Mouse (Mus musculus) megakaryocyte, embryonic 14.5 days (primary cell): ENCODE measurements at regions not wholly inside any gene's neighbourhood (a gene's known extent, or its start where the extent isn't known, plus 50 kb on each side); places are given as distances from the start of the nearest gene placed in this dataset.

ENCODE experiments used
- FLI1 ChIP-seq: IDR thresholded peaks from 2 replicates; pipeline ENCODE4 v1.6.1; 2012; ENCODE audit warnings: low read length, inconsistent platforms, mixed read lengths
- GATA1 ChIP-seq: IDR thresholded peaks from 3 replicates; pipeline ENCODE4 v1.6.1; 2012; ENCODE audit warnings: mixed read lengths, low read length, inconsistent platforms, borderline replicate concordance

DNA sequence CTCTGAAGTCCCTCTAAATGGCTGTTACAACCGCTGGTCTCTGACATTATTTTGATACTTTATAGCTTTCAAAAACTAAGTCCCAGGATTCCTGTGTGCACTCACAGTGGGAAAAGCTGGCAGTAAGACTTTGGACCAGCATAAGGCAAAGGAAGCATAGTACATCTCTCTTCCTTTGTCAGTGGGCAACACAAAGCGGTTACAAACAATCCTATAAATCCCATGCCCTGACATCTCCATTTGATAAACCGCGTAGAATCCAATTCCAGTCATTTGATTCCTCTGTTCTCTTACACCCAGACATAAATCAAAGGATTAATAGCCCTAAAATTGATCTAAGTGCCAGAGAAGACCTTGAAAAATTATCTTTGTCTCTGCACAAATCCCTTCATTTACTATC is 240.7 kb upstream of the Actbl2 start:
- TF ChIP-seq GATA1 (no peak), FLI1 (no peak)
